Mouse (Mus musculus): Measurements from ENCODE around the gene Zrsr1. TPM values are rescaled to one million over a fixed set of nuclear protein-coding genes. Genes with fewer than 3 reads are reported as not detected.

Zrsr1 gene
- 10 to 100 TPM; 50.8 to 57.3 TPM for total RNA-seq (2021)
- long read RNA-seq, experiment 1, full-length matches to known transcripts: 17 of 17 reads
- long read RNA-seq, experiment 1, partial matches to known transcripts: 0 of 17 reads
- long read RNA-seq, experiment 1, other reads (novel, unspliced or antisense): 0 of 17 reads
- long read RNA-seq, experiment 2, full-length matches to known transcripts: 32 of 33 reads
- long read RNA-seq, experiment 2, partial matches to known transcripts: 0 of 33 reads
- long read RNA-seq, experiment 2, other reads (novel, unspliced or antisense): 1 of 33 reads

GRCm38 (mm10) chr11:22971835-22972709, at the start of gene Zrsr1:
Zrsr1 (plus strand) TSS chr11:22972005.
- peak; percentile 45 to 71 for DNase-seq (ENCODE audit: low spot score in 2 of 2)

GRCm38 (mm10) chr11:22922546-22922945, 49.3 kb upstream of the Zrsr1 start:
- DNase-seq (ENCODE audit: low spot score in 2 of 2): no peak

- DNase-seq (ENCODE audit: low spot score in 2 of 2): peak in 1 of 2 experiments; percentile 7
These were observed 48.2 kb upstream of the Zrsr1 start for GRCm38 (mm10) chr11:22923606-22924005.

DNA sequence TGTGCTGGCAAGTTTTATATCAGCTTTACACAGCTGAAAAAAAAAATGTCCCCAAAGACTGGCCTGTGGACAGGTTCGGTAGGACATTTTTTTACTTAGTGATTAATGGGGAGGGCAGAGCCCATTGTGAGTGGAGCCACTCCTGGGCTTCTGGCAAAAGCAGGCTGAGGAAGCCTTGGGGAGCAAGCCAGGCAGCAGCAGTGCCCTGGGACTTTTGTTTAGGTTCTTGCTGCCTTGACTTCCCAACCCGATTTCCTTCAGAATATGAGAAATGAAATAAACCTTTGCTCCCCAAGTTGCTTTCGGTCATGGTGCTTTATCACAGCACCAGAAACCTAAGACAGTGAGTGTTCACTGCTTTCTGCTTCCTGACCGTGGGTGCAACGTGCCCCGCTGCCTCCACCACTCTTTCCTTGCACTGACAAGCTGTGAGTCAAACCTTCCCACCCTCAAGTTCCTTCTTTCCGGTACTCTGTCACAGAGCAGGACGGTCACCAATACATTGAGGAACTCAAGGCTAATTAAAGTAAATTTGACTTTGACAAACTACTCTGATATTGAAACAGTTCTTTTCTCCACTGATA, 43.1 kb upstream of the Zrsr1 start:
- DNase-seq (ENCODE audit: low spot score in 2 of 2): no peak

GRCm38 (mm10) chr11:22930129-22930528, 41.7 kb upstream of the Zrsr1 start:
- no peak for DNase-seq (ENCODE audit: low spot score in 2 of 2)

DNA sequence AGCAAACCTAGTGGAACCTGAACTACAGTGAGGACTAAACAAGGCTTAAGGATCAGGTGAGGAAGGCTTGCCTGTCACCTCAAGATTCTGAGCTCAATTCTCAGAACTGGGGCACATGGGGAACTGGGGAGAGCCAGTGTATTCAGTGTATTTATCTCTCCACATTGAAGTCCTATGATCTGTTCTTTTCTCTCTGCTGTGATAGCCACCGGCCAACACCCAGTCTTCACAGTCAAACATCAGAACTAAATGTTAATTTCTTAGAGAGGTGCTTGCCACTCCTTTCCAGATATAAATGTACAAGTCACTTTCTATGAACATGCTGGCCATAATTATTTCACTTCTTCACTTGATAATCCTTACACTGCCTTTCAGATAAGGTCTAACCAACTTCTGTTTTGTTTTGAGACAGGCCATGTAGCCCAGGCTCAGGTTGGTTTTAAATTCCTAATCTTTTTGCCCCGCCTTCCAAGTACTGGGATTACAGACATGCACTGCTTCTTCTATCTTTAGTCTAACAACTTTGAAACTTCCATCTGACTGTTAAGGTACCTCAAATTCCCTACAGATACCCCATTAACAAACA, 40.4 kb upstream of the Zrsr1 start:
- DNase-seq (ENCODE audit: low spot score in 2 of 2): no peak

GRCm38 (mm10) chr11:22932167-22932566, 39.6 kb upstream of the Zrsr1 start:
- DNase-seq (ENCODE audit: low spot score in 2 of 2): no peak

- DNase-seq (ENCODE audit: low spot score in 2 of 2): peak in 1 of 2 experiments; percentile 33
These were observed 35.2 kb upstream of the Zrsr1 start for GRCm38 (mm10) chr11:22936446-22937125.

DNA sequence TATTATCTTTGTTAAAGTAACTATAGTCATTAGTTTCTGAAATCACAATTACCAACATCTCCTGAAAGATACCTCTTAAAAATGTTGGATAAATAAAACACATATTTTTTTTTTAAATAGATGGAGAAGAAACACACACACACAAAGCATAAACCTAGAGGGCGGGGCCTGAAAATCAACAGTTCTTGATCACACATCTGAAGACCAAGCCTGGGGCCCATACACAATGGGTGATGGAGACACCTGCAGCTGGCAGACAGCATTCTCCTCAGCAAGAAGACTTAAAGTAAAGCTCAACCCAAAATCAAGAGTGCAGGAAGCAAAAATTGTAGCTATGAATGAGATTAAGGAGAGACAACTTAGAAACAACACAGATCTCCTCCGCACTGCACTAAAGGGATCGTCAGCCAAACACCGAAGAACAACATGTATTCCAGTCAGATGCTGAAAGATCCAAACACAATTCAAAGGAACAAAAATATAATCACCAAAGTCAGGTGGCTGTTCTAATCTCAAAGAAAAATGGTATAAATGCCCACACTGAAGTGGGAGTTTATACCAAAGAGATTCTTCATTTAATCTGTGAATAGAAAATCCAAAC, 34.0 kb upstream of the Zrsr1 start:
- DNase-seq (ENCODE audit: low spot score in 2 of 2): peak in 1 of 2 experiments; percentile 14

GRCm38 (mm10) chr11:22938983-22939382, 32.8 kb upstream of the Zrsr1 start:
- no peak for DNase-seq (ENCODE audit: low spot score in 2 of 2)

- no peak for DNase-seq (ENCODE audit: low spot score in 2 of 2)
These were observed 22.7 kb upstream of the Zrsr1 start for GRCm38 (mm10) chr11:22949101-22949500.

DNA sequence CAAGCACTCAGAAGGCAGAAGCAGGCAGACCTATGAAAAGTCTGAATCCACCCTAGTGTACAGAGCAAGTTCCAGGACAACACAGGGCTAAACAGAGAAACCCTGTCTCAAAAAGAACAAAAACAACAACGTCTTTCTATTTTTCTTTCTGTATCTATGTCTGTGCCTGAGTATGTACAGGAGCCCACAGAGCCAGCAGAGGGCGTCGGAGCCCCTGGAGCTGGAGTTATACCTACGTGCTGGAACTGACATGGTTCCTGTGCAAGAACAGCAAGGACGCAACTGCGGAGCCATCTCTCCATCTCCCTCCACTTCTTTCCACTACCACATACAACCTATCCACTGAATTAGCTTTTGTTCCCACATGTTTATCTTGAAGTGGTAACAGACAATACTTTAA, 21.7 kb upstream of the Zrsr1 start:
- no peak for DNase-seq (ENCODE audit: low spot score in 2 of 2)

DNA sequence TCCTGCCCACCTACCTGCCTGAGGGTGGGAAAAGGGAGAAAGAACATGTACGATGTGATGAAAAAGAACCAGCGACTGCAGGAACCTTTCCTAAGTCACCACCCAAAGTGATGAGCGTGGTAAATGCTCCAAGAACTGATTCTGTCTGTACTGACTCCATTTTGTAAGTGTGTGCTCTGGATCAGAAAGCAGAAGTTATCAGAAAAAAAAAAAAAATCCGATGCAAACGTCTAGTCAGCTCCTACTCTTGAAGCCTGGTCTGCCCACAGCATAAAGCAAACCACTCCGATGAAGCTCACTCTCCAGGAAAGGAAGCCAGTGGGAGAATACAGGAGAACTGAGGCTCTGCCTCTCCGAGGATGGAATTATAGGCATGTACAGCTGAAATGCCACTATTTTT, 19.1 kb upstream of the Zrsr1 start:
- DNase-seq (ENCODE audit: low spot score in 2 of 2): no peak

DNA sequence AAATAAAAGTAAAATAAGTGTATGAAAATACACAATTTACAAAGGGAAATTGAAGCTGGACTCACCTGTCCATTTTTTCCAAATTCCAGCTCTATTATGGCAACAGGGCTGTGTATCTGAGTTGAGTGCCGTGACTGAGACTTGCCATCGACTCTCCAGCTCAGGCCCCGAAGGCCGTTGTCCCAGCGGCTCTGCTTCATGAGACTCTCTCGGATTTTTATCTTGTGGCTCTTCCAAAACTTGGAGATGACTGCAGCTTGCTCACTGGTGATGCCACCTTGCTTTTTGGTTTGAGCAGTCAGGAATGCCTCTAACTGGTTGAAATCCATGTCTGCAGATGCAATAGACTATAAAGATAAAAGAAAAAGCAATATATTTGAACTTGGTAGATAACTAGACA, 15.5 kb upstream of the Zrsr1 start:
- no peak for DNase-seq (ENCODE audit: low spot score in 2 of 2)

DNA sequence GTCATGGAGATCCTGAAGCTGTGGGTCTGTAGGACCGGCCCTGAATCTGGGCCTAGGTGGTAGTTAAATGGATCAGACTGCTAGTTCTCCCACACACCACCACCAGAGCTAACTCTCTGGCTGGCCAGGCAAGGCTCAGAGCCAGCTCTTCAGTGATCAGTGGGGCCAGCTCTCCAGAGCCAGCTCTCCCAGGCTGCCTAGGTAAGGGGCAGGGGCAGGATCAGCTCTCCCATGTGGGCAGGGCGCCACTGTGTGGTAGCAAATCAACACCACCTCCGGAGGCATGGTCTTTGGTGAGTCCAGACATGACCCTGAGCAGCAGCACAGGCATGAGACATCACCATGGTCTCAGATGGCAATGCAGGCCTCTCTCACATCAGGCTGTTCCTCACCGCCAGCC, 15.0 kb upstream of the Zrsr1 start:
- no peak for DNase-seq (ENCODE audit: low spot score in 2 of 2)

DNA sequence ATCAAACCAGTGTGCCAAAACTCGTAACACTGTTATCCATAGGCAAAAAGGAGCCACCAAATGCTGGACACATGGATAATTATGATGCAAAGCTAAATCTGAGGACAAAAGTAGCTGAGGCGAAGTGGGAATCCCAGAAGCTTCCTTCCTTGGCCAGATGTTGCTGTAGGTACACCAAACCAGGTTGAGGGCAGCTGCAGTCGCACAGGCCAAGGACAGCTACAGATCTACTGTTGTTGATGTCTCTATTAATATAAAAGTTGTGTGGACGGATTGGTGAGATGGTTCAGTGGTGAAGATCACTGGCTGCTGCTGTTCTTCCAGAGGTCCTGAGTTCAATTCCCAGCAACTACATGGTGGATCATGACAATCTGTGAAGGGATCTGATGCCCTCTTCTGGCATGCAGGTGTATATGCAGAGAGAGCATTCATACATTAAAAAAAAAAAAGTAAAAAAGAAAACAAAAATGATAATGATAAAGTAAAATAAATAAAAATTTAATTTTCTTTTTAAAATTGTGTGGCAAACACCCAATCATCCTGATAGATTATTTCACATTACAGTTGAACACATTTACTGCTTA, 13.9 kb upstream of the Zrsr1 start:
- DNase-seq (ENCODE audit: low spot score in 2 of 2): no peak

- DNase-seq (ENCODE audit: low spot score in 2 of 2): no peak
These were observed 9.7 kb upstream of the Zrsr1 start for GRCm38 (mm10) chr11:22962101-22962500.

GRCm38 (mm10) chr11:22964401-22964800, 7.4 kb upstream of the Zrsr1 start:
- no peak for DNase-seq (ENCODE audit: low spot score in 2 of 2)

DNA sequence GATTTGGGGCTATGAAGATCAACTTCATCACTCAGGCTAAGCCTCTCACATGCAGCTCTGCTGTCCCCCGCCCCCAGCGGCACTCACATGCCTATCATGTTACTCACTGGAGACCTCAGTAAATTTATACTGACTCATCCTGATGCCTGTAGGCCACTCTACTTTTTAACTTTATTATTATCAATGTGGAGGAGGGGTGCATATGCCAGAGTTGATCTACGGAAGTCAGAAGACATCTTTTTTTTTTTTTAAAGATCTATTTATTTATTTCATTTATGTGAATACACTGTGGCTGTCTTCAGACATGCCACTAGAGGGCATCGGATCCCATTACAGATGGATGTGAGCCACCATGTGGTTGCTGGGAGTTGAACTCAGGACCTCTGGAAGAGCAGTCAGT, 6.3 kb upstream of the Zrsr1 start:
- no peak for DNase-seq (ENCODE audit: low spot score in 2 of 2)

GRCm38 (mm10) chr11:22969486-22969885, 2.3 kb upstream of the Zrsr1 start:
- DNase-seq (ENCODE audit: low spot score in 2 of 2): peak in 1 of 2 experiments; percentile 53
